Mouse (Mus musculus): ENCODE results near the gene Zfp652. TPM values are rescaled to one million over a fixed set of nuclear protein-coding genes. Genes with fewer than 3 reads are reported as not detected.
A peak's percentile ranks its signal among the peaks of the same experiment; 100 is the strongest.
"Not testable (repeated sequence)": the region's sequence is repeated elsewhere in the genome, so short reads cannot be mapped to it uniquely, and the experiment has no call there.

Zfp652 gene
- total RNA-seq, 2 experiments from 2014 or later = 48.7 to 49.6 TPM

DNA sequence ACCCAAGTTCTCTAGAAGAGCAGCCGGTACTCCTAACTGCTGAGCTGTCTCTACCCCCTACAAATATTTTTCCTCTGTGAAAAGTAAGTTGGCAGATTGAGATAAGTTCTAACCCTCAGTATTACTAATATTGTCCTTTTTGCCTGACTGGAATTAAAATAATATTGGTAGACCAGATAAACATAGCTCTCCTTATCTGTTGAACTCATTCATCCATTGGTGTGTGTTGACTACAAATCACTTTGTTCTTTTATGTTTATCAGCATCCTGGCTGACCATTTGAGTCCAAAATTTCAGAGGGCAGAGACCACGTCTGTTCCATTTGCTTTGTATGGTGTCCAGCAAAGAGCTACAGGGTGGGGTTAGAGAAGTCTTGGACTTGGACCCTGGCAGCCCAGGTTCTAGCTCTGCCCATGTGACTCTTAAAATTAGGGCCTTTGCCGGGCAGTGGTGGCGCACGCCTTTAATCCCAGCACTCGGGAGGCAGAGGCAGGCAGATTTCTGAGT lies 2.9 kb upstream of the Zfp652 start:
- no peak for DNase-seq (ENCODE audit: low spot score in 2 of 2)

DNA sequence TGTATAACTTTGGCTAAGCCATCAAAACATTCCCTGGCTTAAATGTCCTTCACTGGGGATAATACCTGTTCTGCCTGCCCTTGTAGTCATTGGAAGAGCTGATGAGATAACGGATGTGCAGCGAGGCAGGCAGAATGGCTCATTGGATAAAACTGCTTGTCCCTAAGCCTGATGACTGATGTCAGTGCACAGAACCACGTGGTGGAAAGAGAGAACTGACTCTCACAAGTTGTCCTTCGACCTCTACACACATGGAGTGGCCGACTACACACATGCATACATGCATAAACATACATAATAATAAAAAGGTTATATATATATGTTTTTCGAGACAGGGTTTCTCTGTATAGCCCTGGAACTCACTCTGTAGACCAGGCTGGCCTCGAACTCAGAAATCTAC lies 2.0 kb upstream of the Zfp652 start:
- no peak for DNase-seq (ENCODE audit: low spot score in 2 of 2)

DNA sequence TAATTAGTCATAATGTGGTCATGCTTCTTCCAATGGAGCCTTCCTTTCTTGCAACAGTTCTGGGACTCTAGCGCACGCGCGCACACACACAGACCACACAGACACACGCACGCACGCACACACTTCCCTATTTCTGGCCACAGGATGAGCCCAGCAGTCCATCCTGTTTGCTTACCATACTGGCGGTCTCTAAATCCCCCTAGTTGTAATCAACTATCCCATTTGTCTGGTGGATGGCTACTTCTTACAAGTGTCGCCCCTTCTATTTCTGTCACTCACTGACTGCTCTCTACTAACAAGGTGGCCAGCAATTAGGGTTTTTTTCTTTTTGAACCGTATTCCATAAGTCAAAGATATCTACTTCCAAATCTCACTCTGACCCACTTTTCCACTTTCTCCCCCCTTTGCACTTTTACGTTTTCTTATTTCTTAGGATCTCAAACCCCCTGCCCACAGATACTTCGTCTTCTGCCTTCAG lies 349 bp upstream of the Zfp652 start:
- peak in 1 of 2 experiments; percentile 33 for DNase-seq (ENCODE audit: low spot score in 2 of 2)

DNA sequence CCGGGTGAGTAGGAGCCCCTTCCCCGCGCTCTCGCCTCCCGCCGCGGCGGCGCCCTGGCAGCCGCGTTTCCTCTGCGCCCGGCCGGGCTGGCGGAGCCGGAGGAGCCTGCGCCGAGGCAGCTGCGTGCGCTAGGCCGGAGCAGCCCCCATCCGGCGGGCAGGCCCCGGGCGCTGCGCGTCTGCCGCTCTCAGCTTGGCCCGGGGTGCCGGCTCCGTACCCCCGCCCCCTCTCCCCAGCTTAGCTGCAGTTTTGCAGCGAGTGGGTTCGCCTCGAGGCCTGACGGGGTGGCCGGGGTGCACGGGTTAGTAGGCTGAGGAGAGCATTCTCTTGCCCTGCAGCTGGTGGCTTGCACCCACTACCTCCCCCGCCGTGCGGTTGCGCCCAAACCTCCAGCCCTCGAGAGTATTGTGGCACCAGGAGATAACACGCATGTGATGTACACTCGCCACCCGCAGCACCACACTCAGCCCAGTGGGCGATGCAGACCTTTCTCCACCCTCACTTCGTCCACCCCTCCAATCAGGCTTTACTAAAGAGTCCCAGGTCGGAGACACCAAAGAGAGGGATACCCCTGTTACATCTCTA lies 845 bp downstream of the Zfp652 start:
- peak; percentile 33 to 55 for DNase-seq (ENCODE audit: low spot score in 2 of 2)

DNA sequence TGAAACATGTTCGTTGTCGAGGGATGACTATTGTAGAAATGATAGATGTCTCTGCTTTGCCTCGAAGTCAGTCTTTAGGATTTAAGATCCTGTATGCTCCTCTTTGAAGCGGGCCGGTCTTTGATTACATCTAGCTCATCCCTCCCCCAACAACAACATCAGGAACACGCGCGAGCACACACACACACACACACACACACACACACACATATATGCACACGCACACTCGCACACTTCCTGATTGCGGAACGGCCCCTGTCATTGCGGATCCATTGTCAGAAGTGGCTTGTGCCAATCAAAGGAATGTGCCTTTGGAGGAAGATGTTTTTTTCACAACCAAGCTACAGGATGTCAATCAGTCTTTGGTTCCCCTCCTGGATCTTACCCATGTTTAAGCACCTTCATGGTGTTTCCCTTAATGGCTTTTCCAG lies 1.4 kb downstream of the Zfp652 start:
- DNase-seq (ENCODE audit: low spot score in 2 of 2) = no peak

DNA sequence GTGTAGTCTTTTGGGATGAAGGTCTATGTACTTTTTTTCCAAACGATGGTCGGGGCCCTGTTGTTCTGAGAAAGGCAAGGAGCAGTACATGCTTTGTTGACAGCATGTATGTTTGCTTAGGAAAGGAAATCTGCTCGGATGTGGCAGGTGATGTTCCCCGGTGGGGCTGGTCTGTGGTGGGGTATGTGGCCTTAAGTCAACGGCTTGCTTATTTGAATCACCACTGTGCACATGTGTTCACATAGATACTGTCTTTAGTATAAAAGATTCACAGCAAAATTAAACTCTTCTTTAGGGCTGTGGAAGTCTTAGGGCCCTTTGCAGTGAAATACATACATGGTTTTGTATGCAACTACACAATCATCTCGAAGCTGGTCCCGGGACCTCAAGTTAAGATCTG lies 1.9 kb downstream of the Zfp652 start:
- no peak for DNase-seq (ENCODE audit: low spot score in 2 of 2)

DNA sequence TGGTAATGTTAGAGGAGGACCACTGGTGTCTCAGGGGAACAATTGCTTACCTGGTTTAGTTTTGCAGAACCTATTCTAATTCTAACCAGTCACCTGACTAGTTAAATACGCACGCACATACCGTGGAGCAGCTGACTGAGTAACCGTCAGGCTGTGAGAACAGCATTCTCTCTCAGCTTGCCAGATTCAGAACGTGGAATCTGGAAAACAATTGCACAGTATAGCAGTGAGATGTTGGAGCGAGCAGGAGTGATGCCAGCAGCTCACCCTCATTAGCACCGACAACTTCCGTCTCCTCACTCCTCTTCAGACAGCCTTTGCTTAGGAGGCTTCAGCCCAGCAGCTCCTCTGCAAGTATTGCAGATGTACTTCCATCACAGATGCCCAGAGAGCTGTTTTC lies 3.7 kb downstream of the Zfp652 start:
- no peak for DNase-seq (ENCODE audit: low spot score in 2 of 2)

DNA sequence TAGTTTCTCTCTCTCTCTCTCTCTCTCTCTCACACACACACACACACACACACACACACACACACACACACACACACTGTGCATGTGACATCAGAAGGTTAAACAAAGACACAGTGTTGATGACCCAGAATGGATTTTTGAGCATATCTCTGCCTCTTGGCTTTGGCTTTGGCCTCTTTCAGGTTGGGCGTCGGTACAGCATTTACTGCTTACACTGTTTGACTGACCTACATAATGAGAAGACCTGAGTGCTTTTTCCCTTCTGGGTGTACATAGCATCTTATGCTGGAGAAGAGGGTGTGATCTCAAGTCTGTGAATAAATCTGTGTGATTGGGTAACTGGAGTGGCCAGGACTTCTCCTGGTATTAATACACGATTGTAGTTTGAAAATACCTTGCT lies 6.9 kb downstream of the Zfp652 start:
- no peak for DNase-seq (ENCODE audit: low spot score in 2 of 2)

DNA sequence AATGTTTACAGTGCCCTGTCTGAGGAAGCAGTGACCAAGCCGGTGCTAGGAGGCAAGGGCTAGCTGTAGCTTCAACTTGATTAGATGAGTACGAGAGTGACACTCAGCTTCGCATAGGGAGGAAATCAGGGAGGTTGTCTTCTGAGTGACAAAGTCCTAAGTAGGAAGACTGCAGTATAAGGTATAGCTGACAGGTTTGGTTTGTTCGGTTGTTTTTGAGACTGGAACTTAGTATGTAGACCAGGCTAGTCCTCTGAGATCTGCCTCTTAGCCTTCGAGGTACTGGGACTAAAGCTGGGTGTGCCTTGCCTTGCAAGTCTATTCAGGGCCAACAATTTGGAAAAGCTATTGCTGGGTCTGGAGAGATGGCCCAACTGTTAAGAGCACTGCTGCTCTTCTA lies 10.8 kb downstream of the Zfp652 start, which contains the start of gene B130006D01Rik:
B130006D01Rik (plus strand) TSS at position 301 of the 400 bp plus-strand sequence.
- DNase-seq (ENCODE audit: low spot score in 2 of 2) = no peak

DNA sequence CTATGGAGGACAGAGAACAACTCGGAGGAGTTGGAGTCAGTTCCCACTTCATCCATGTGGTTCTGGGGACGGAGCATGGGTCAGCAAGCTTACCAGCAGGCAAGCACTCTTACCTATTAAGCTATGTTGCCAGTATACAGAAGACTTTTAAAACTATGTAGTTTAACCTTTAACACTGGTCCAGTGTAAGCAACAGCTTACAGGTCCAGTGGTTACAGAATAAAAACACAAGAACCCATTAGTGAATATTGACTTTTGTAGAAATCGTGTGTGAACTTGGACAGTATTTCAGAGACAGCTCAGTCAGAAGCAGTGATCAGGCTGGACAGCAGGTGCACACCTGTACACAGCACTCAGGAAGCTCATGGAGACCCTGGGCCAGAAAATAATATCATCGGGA lies 12.0 kb downstream of the Zfp652 start:
- DNase-seq (ENCODE audit: low spot score in 2 of 2) = no peak

DNA sequence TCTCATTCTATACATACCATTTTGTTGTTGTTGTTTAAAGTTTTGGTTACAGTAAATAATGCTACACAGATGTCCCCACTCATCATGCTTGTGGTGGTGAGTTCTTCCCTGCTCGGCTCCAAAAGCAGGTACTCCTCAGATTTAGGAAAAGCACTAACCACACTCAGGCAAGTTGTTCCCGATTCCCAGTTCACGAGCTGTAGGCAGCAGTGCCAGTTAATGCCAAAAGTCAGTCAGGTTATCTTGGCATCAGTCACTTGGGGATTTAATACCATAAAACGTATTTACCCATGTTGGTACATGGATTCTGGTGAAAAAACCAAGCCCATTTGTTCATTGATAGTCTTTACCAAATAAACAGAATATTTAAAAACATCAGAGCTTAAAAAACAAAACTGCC lies 13.7 kb downstream of the Zfp652 start:
- no peak for DNase-seq (ENCODE audit: low spot score in 2 of 2)

DNA sequence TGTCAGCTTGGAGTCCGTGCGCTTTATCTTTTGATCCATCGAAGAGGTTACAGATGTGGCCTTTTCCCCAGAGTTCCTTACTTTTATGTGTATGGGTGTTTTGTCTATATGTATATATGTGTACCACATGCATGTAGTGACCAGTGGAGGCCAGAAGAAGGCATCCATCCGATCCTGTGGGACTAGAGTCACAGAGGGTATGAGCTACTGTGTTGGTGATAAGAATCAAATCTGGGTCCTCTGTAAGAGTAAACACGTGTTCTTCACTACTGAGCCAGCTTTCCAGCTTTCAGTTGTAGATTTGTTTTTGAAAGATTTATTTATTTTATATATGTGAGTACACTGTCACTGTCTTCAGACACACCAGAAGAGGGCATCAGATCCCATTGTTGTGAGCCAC lies 15.5 kb downstream of the Zfp652 start:
- no peak for DNase-seq (ENCODE audit: low spot score in 2 of 2)

DNA sequence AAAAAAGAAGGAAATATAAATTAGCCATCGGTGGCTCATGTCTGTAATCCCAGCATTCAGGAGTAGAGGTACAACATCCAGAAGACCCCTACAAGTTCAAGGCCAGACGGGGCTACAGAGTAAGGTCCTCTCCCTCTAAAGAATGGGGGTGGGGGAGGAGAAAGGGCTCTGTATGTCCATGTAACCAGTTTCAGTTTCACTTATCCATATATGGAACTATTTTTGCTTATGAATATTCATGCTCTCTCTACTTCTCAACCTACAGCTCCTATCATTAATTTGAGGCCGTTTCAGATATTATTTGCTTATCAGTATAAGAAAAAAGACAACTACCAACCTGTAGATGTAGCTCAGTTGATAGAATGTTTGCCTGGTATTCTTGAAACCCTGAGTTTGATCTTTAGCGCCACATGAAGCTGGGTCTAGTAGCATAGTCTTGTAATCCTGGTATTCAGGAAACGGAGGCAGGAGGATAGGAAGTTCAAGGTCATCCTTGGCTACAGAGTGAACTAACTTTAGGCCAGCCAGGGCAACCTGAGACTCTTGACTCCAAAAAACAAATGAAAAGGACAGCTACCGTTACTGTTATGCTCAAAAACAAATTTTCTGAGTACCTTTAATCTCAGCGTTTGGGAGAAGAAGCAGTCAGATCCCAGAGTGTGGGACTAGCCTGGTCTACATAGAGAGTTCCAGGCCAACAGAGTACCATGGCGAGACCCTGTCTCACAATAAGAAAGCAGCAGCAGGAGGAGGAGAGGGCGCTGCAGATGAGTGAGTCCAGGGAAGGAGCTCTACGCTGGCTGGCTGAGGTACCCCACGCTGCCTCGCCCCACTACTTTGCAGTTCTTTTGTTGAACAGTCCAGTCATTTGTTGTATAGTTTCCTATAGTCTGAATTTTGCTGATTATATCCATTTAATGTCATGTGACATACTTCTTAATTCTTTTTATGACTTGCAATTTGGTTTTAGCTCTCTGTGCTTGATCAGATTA lies 16.7 kb downstream of the Zfp652 start:
- no peak for DNase-seq (ENCODE audit: low spot score in 2 of 2)

DNA sequence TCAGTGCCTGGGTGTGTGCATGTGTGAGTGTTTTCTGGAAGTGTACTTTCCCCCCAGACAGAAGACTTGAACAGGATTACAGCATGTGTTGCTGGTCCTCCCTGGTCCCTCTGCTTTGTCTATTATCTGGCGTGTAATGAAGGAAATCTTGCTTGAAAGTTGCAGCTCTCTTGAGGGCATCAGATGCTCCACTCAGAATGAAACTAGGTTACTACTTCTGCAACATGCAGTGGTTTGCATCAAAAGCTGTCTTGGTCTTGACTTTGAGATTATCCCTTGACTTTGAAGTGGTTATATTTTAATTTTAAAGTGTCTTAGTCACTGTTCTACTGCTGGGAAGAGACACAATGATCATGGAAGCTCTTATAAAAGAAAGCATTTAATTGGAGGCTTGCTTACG lies 22.0 kb downstream of the Zfp652 start:
- no peak for DNase-seq (ENCODE audit: low spot score in 2 of 2)

DNA sequence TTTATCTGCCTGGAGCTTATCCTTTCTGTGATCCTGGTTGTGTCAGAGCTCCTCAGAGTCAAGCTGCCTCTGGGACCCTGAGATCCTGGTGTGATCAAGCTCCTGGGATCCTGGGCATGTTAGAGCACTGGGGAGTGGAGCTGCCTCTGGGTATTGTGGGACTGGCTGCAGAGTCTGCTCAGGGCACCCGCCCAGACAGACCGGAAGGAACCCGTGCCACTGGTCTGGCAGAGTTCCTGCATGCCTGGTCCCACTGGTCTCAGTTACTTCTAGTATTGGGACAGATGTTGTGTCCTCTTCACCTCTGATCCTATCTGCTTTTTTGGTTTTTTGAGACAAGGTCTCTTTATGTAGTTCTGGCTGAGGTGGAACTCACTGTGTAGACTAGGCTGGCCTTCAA lies 25.3 kb downstream of the Zfp652 start:
- DNase-seq (ENCODE audit: low spot score in 2 of 2) = peak in 1 of 2 experiments; percentile 38

DNA sequence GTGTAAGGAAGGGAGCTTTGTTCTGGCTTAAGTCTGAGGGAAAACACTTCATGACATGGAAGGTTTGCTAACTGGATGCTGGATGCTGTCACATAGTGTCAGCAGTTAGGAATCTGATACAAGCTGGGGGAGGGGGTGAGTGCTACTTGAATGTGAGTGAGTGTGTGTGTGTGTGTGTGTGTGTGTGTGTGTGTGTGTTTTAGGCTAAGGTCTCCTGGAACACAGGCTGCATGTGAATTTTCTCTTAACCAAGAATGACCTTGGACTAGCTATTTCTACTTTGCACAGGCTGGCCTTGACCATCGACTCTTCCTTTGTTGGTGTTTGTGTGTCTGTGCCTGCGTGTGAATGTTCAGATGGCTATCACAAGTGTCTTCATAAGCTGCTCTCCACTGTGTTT lies 32.0 kb downstream of the Zfp652 start:
- no peak for DNase-seq (ENCODE audit: low spot score in 2 of 2)

DNA sequence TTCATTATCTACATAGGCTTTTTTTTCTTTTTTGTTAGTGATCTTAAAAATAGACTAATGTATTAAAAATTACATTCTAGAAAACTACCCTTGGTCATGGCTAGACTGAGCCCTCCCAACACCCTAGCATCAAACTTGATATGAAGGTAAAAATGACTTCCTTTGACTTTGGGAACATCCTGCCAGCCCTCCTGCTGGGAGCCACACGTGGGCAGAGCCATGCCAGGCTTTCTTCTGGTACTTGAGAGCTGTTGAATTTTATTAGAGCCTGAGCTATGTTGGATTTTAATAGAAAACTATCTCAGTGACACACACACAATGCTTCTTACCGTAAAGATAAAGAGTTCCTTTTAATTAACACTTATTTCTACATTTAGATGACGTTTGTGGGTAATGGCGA lies 34.3 kb downstream of the Zfp652 start:
- DNase-seq (ENCODE audit: low spot score in 2 of 2) = no peak

DNA sequence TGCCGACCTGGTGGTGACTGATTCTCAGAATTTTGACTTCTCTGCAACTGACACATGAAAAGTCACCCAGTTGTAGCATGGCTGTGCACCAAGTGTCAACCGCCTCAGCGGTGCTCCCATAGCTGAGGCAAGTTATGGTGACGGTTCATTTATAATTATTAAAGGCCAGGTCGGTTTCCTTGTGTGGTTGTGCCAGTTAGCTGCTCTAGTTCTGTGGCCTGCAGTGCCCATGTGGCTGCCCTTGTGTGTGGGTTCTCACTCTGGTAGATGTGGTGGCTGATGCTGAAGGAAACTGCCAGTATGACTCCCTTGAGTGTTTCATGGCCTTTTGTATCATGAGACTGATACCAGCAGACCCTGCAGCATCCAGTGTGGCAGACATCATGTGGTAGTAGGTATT lies 35.9 kb downstream of the Zfp652 start:
- DNase-seq (ENCODE audit: low spot score in 2 of 2) = no peak

DNA sequence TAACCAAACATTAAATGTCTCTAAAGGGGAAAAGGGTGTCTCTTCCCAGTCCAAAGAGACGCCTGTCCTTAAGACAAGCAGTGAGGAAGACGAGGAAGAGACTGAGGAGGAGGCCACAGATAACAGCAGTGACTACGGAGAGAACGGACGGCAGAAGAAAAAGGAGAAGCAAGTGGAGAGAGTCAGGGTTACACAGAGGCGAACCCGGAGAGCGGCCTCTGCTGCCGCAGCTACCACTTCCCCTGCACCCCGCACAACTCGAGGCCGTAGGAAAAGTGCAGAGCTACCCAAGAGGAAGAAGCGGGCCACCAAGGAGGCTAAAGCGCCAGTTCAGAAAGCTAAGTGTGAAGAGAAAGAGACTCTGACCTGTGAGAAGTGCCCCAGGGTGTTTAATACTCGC lies 37.1 kb downstream of the Zfp652 start:
- DNase-seq (ENCODE audit: low spot score in 2 of 2) = no peak

DNA sequence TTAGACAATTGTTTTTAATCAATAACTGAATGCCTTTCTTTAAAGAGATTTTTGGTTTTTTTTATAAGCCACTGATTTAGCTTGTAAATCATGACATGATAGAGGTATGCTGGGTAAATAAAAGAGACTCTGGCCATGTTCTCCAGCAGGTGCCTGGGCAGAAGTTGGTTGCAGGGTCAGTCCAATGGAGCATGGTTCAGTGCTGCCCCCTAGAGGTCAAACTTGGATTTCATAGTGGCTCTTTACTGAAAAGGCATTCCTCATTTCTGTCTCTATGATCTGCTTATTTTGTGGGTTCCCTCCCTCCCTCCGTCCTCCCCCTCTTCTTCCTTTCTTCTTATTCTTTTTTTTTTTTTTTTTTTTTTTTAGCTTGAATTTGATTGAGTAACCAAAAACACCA lies 38.5 kb downstream of the Zfp652 start:
- DNase-seq (ENCODE audit: low spot score in 2 of 2) = peak; percentile 55 to 85

DNA sequence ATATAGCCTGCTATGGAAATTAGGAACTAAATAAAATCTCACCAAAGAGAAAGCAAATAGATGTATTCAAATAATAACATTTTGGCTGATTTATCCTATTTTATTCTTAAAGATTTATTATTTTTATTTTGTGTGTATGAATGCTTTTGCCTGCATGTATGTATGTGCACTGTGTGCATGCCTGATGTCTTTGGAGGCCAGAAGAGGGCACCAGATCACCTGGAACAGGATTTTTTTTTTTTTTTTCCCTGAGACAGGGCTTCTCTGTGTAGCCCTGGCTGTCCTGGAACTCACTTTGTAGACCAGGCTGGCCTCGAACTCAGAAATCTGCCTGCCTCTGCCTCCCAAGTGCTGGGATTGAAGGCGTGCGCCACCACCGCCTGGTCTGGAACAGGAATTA lies 42.7 kb downstream of the Zfp652 start:
- DNase-seq (ENCODE audit: low spot score in 2 of 2) = not testable (repeated sequence)

DNA sequence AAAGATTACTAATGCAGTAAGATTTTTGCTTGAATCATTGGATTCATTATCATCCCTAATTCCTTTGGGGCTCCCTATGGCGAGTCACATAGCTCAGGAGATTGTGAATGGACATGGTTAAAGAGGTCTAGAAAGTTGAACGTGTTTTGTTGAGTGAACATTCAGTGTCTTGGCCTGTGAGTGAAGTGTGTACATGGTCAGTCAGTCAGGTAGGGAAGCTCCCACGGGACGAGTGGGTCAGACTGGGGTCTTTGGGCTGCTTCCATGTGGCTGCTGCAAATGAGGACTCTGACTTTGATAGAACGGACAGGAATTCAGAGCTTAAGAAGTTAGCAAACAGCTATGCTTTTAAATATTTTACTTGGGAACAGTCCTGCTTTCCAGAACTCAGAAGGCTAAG lies 48.0 kb downstream of the Zfp652 start:
- no peak for DNase-seq (ENCODE audit: low spot score in 2 of 2)
